Mouse (Mus musculus) intestine, embryonic 15.5 days (tissue): ENCODE data around the gene Grin2b. TPM values are rescaled to one million over a fixed set of nuclear protein-coding genes. Genes with fewer than 3 reads are reported as not detected.

Source experiments
- ATAC-seq: fragments of 200-750 bp; cut with Nextera tagmentation; 2 replicates; pipeline ENCODE4 v1.8.0; 2017; ENCODE audit warnings: moderate TSS enrichment, moderate library complexity
- H3K27ac ChIP-seq: fragments of 300-500 bp; sonication (generic); 2 replicates; pipeline ENCODE4 v1.5.1; 2015; ENCODE audit warnings: mild to moderate bottlenecking, inconsistent platforms
- H3K27me3 ChIP-seq: fragments of 300-500 bp; sonication (generic); replicated peaks from 2 replicates; pipeline ENCODE4 v1.6.1; 2015; ENCODE audit warnings: inconsistent platforms
- H3K36me3 ChIP-seq: fragments of 300-500 bp; sonication (generic); 2 replicates; pipeline ENCODE4 v1.6.1; 2015; ENCODE audit warnings: inconsistent platforms
- H3K4me1 ChIP-seq: fragments of 300-500 bp; sonication (generic); replicated peaks from 2 replicates; pipeline ENCODE4 v1.6.1; 2015; ENCODE audit warnings: inconsistent platforms
- H3K4me2 ChIP-seq: fragments of 300-500 bp; sonication (generic); replicated peaks from 2 replicates; pipeline ENCODE4 v1.6.1; 2015; ENCODE audit warnings: mild to moderate bottlenecking, inconsistent platforms
- H3K4me3 ChIP-seq: fragments of 300-500 bp; sonication (generic); replicated peaks from 2 replicates; pipeline ENCODE4 v1.5.1; 2015; ENCODE audit warnings: inconsistent platforms
- H3K9ac ChIP-seq: fragments of 300-500 bp; sonication (generic); 2 replicates; pipeline ENCODE4 v1.6.1; 2015; ENCODE audit warnings: inconsistent platforms
- H3K9me3 ChIP-seq: fragments of 300-500 bp; sonication (generic); 2 replicates; pipeline ENCODE4 v1.6.1; 2016; ENCODE audit warnings: inconsistent platforms
- WGBS: fragments of 180-500 bp; shearing (Covaris S2); methylation state at CpG from one replicate; pipeline ENCODE4 v1.1.7; 2015; 5-methylcytosine and 5-hydroxymethylcytosine counted together
- polyA plus RNA-seq: library from polyadenylated mRNA; unstranded; fragments of >200 nt; fragmentation: Nextera tagmentation; extraction: Ambion mirVana; gene quantifications from 2 replicates; pipeline ENCODE4 v1.2.1, GENCODE M21; 2015

The Grin2b gene
- polyA plus RNA-seq, 1 experiment from 2014 or later = 0.60 TPM

DNA sequence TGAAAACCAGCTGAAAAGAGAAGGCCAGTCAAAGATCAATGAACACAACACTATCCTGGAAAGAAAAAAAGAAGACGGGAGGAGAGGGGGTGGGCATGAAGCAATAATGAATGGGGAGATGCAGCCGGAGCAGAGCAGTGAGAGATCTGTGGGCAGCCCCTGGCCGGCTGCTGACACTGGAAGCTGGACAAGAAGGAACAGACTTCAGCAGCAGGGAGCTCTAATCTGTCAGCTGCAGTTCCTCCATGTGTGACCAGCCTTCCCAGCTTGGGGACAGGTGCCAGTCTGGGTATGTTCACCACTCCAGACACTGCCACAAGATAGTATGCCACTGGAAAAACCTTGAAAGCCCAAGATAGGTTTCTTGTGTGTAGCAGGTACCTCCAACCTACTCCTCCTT lies 261.2 kb downstream of the Grin2b start:
- no peak for ATAC-seq
- H3K27me3 ChIP-seq = no peaks in the 10 kb centered on the region
- WGBS = 77% methylated on average over 3 of the region's 3 CpGs

DNA sequence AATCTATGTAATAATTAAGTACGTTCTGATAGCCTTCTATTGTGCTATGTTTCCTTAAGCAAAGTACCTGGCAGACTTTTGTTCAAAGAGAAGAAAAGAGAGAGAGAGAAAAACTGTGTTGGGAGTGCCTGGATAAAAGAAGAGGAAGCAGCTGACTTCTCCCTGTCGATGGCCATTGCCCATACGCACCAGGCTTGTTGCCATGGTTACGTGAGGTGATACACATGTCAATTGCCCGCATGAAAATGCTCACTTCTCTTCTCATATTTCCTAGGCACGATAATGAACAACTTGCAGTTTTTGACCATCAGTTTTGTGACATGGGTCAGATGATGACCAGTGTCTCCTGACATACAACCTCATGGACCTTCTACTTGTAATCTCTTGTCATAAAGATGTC lies 262.2 kb downstream of the Grin2b start:
- no peak for ATAC-seq
- Histone ChIP-seq H3K27me3 (no peaks in the 10 kb centered on the region), H3K9ac (no peak overlapping the region), H3K4me2 (no peak overlapping the region), H3K27ac (no peak overlapping the region), H3K4me1 (no peaks in the 10 kb centered on the region), H3K36me3 (no peaks in the 10 kb centered on the region), H3K4me3 (no peak overlapping the region), H3K9me3 (no peaks in the 10 kb centered on the region)
- WGBS = 80% methylated on average over 6 of the region's 6 CpGs

More for the DNA sequence above, 261.2 kb downstream of the Grin2b start:
- no peaks in the 10 kb centered on the region for H3K4me1 ChIP-seq
- no peaks in the 10 kb centered on the region for H3K36me3 ChIP-seq
- no peak overlapping the region for H3K27ac ChIP-seq
- H3K9me3 ChIP-seq = no peaks in the 10 kb centered on the region
- H3K4me2 ChIP-seq = no peak overlapping the region
- H3K4me3 ChIP-seq = no peak overlapping the region
- no peak overlapping the region for H3K9ac ChIP-seq

DNA sequence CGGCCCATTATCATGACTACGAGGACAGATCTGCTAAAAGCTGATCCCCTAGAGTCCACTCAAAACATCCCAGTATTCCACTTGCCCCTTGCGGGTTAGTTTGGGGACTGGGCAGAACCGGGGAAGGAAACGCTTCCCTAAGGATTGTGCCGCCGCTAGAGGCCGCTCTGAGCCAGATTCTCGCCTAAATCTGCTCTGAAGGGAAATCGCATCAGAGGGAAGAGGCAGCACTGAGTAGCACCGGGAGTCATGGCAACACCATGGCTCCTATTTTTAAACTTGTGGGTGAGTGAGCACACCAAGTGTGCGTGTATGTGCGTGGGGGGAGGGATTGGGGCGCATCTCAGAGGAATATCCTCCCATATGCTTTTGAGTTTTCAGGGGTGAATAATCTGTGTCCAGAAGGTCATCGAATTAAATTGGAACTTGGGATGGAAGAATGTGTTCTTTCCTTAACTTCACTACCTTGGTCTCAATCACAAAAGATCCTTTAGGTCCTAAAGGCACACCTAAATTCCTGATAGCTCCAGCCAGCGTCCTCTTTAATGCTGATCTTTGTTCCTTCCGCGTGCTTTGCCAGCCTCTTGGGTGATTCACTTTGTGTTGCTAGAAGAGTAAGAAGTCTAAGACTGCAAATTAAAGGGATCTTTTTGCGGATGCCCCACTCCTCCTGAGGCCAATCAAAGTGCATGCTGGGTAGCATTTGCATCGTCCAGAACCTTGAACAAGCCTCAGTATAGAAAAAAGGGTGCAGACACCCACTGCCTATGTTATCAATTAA lies 265.6 kb downstream of the Grin2b start:
- peak; percentile 55 for ATAC-seq
- H3K9ac ChIP-seq = no peak overlapping the region
- no peaks in the 10 kb centered on the region for H3K36me3 ChIP-seq
- H3K4me2 ChIP-seq = no peak overlapping the region
- H3K9me3 ChIP-seq = no peaks in the 10 kb centered on the region
- no peaks in the 10 kb centered on the region for H3K4me1 ChIP-seq
- H3K27me3 ChIP-seq = no peaks in the 10 kb centered on the region
- H3K4me3 ChIP-seq = no peak overlapping the region
- 24% methylated on average over 20 of the region's 20 CpGs for WGBS
- H3K27ac ChIP-seq = no peak overlapping the region

DNA sequence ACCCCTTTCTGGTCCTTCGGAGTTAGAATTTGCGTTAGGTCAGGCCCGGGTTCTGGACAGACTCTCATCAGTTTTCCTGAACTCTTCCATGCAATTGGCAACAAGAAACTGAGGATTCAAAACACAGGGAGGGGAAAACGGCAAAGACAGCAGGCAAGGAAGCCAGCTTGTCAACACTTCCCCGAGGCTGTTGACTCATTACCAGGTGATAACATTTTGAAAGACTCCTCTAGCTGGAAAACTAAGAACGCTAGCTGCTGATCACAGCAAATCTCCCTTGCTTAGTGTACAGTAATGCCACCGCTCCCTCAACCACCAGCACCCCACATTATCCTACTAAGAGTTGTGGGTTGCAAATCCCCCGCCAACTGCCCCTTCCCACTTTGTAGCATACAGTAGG lies 266.2 kb downstream of the Grin2b start:
- Histone ChIP-seq H3K9ac (no peak overlapping the region), H3K4me3 (no peak overlapping the region), H3K36me3 (no peaks in the 10 kb centered on the region), H3K27ac (no peak overlapping the region), H3K27me3 (no peaks in the 10 kb centered on the region), H3K4me1 (no peaks in the 10 kb centered on the region), H3K4me2 (no peak overlapping the region), H3K9me3 (no peaks in the 10 kb centered on the region)
- WGBS = 71% methylated on average over 8 of the region's 8 CpGs
- no peak for ATAC-seq

DNA sequence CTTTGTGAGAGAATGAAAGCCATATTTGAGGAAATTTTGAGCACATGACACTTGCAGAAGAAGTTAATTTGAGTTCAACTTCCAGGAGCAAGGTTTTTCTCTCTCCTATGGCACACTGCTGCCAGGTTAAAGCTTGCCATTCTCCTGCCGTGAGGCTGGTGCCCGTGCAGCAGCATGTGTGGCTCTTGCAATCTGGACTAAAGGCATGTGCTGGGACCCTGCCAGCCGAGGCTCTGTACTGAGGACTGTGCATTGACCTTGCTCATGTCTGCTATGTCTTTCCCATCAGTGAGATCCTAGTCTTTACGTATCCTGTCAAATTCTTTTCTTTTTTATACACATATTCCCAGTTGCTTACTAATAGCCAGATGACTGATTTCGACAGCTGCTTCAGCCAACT lies 268.9 kb downstream of the Grin2b start:
- H3K4me3 ChIP-seq = no peak overlapping the region
- 68% methylated on average over 5 of the region's 5 CpGs for WGBS
- H3K27ac ChIP-seq = no peak overlapping the region
- H3K36me3 ChIP-seq = no peaks in the 10 kb centered on the region
- H3K4me2 ChIP-seq = no peak overlapping the region
- H3K9me3 ChIP-seq = no peaks in the 10 kb centered on the region
- H3K27me3 ChIP-seq = no peaks in the 10 kb centered on the region
- ATAC-seq = no peak
- H3K9ac ChIP-seq = no peak overlapping the region
- H3K4me1 ChIP-seq = no peaks in the 10 kb centered on the region

DNA sequence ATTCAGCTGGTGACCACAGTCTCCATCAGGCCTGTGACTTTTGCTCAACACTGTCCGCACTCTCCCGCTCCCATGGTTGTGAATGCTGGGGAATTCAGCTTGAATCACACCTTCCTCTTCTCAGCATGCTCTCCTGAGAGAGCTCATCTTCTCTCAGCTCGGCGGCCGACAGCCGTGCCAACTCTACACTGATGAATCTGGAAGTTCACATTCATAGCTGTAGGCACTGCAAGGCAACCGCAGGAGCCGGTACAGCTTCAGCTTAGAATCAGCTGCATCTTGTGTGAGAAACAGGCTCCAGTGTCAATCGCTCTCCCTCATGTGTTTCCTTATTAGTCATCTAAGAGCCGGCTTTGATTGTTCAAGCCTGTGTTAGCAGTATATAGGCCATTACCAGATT lies 272.9 kb downstream of the Grin2b start:
- no peaks in the 10 kb centered on the region for H3K27me3 ChIP-seq
- H3K27ac ChIP-seq = no peak overlapping the region
- no peak overlapping the region for H3K4me2 ChIP-seq
- no peak overlapping the region for H3K9ac ChIP-seq
- H3K9me3 ChIP-seq = no peaks in the 10 kb centered on the region
- H3K4me3 ChIP-seq = no peak overlapping the region
- no peaks in the 10 kb centered on the region for H3K4me1 ChIP-seq
- no peak for ATAC-seq
- WGBS = 90% methylated on average over 10 of the region's 10 CpGs
- H3K36me3 ChIP-seq = no peaks in the 10 kb centered on the region

DNA sequence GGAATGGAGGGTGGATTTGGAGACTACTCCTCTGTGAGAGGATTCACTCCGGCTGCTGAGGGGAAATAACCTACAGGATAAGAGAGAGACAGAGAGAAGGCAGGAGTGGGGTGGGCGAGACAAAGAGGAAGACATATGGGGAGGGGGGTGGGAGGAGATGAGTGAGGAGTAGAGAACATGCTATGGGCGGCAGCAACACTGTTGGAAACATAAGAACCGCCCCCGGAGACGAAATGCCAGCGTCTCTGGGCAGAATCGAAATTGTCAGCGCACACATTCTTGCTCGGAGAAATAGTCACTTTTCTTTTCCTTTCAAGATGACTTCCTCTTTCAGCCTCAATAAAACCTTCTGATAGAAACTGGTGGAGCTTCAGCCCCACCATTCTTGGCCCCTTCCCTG lies 274.1 kb downstream of the Grin2b start:
- H3K4me3 ChIP-seq = no peak overlapping the region
- ATAC-seq = no peak
- H3K27me3 ChIP-seq = no peaks in the 10 kb centered on the region
- H3K4me2 ChIP-seq = no peak overlapping the region
- H3K9me3 ChIP-seq = no peaks in the 10 kb centered on the region
- no peak overlapping the region for H3K9ac ChIP-seq
- no peaks in the 10 kb centered on the region for H3K36me3 ChIP-seq
- 71% methylated on average over 10 of the region's 10 CpGs for whole genome bisulfite sequencing
- H3K27ac ChIP-seq = no peak overlapping the region
- no peaks in the 10 kb centered on the region for H3K4me1 ChIP-seq

DNA sequence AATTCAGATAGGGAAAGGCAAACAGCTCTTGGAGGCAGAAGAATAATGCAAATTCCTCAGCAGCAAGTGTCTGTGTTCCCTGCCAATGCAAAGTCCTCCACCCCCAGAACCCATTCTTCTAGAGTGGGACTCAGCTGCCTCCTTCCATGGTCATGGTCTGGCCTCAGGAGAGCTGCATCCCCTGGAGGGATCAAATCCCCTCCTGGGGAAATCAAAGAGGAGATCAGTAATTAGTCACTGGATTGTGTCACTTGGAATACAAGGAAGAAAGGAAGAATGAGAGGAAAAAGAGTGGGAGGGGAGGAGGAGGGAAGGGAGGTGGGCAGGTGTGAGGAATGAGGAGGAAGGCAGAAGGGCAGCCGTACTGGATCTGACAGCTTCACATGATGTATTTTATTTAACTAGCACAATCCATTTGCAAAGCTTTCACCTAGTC lies 278.5 kb downstream of the Grin2b start:
- H3K4me1 ChIP-seq = no peaks in the 10 kb centered on the region
- 11% methylated on average over 1 of the region's 1 CpGs for WGBS
- no peaks in the 10 kb centered on the region for H3K9me3 ChIP-seq
- H3K9ac ChIP-seq = no peak overlapping the region
- H3K27ac ChIP-seq = no peak overlapping the region
- ATAC-seq = no peak
- H3K4me2 ChIP-seq = no peak overlapping the region
- no peaks in the 10 kb centered on the region for H3K27me3 ChIP-seq
- H3K36me3 ChIP-seq = no peaks in the 10 kb centered on the region
- no peak overlapping the region for H3K4me3 ChIP-seq

DNA sequence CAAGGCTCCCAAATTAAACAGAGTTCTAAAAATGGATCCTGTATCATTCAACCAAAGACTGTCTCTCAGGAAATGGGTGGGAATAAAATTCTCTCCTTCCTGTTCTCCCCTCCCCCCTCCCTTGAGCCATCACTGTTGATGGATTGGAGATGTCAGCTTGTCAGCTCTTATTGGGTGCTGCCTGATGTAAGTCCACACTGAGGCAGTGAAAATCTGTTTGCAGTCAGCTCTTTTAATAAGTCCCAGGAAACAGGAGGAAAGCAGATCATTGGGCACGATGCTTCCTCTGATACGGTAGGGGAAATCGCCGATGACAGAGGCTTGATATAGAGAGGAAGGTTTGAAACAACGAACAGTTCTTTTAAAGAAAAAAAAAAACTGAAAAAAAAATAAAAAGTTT lies 290.7 kb downstream of the Grin2b start:
- WGBS = 78% methylated on average over 5 of the region's 5 CpGs
- ATAC-seq = no peak
- Histone ChIP-seq H3K27ac (no peak overlapping the region), H3K4me2 (no peak overlapping the region), H3K4me1 (no peaks in the 10 kb centered on the region), H3K27me3 (no peaks in the 10 kb centered on the region), H3K9ac (no peak overlapping the region), H3K9me3 (no peaks in the 10 kb centered on the region), H3K4me3 (no peak overlapping the region), H3K36me3 (no peaks in the 10 kb centered on the region)

DNA sequence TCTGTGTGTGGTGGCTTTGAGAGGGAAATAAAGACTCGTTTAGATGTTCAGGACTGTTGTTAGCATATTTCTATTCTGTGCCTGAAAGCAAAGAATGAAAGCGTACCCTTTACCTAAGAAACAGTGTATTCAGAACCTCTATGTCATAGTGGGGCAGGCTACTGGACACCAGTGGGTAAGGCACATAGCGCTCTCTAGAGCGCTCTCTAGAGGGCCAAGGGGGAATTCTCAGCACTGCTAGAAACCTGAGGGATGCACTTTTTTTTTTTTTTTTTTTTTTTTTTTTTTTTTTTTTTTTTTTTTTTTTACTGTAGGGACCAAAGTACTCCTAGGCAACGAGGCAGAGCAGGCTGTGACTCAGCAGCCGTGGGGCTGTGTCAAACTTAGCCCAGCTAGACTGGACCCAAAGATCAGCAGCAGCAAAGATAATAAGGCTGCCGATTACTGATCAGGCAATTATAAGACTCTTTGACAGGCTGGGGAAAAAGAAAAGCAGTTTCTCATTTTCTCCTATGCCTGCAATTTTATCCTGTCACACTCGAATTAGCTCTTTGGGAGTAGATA lies 297.1 kb downstream of the Grin2b start:
- H3K9ac ChIP-seq = no peak overlapping the region
- no peaks in the 10 kb centered on the region for H3K27me3 ChIP-seq
- no peaks in the 10 kb centered on the region for H3K36me3 ChIP-seq
- WGBS = 62% methylated on average over 8 of the region's 8 CpGs
- H3K4me2 ChIP-seq = no peak overlapping the region
- H3K4me3 ChIP-seq = no peak overlapping the region
- no peaks in the 10 kb centered on the region for H3K4me1 ChIP-seq
- no peak overlapping the region for H3K27ac ChIP-seq
- H3K9me3 ChIP-seq = no peaks in the 10 kb centered on the region
- ATAC-seq = peak; percentile 53; the same call in 1 of the 2 replicates

DNA sequence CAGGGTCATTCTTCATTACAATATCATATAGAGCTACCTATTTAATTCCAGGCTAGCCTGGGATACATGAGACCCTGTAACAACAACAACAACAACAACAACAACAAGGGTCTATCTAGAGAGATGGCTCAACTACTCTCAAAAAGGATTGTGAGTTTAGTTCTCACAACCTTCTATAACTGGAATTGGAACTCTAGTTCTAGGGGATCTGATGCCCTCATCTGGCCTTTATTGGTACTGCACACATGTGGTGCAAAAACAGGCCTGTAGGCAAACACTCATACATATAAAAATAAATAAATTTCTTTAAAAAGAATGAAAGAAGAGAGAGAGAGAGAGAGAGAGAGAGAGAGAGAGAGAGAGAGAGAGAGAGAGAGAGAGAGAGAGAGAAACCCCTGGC lies 298.7 kb downstream of the Grin2b start:
- no peaks in the 10 kb centered on the region for H3K4me1 ChIP-seq
- H3K36me3 ChIP-seq = no peaks in the 10 kb centered on the region
- no peak overlapping the region for H3K9ac ChIP-seq
- no peak for ATAC-seq
- no peak overlapping the region for H3K4me3 ChIP-seq
- no peak overlapping the region for H3K27ac ChIP-seq
- no peaks in the 10 kb centered on the region for H3K9me3 ChIP-seq
- no peaks in the 10 kb centered on the region for H3K27me3 ChIP-seq
- no peak overlapping the region for H3K4me2 ChIP-seq

DNA sequence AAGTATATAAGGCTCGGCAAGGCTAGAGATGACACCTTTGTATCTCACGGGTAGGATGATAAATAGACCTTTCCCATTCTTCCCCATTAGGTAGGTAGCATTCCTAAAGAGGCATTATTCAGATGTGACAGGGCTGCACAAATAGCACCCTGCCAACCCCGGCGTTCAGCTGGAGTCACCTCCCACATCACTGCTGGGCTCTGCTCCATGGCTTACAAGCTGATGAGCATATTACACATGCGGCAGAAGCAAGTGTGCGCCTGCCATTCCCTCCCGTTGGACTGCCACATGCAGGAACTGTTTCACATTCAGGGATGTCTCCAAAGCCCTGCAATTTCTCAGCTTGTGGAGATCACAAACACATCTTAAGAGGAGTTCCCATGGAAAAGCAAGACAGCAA lies 307.5 kb downstream of the Grin2b start:
- H3K27me3 ChIP-seq = no peaks in the 10 kb centered on the region
- no peaks in the 10 kb centered on the region for H3K9me3 ChIP-seq
- 61% methylated on average over 7 of the region's 7 CpGs for WGBS
- H3K27ac ChIP-seq = no peak overlapping the region
- H3K4me3 ChIP-seq = no peak overlapping the region
- H3K4me2 ChIP-seq = no peak overlapping the region
- no peaks in the 10 kb centered on the region for H3K36me3 ChIP-seq
- no peak overlapping the region for H3K9ac ChIP-seq
- no peaks in the 10 kb centered on the region for H3K4me1 ChIP-seq
- ATAC-seq = no peak

DNA sequence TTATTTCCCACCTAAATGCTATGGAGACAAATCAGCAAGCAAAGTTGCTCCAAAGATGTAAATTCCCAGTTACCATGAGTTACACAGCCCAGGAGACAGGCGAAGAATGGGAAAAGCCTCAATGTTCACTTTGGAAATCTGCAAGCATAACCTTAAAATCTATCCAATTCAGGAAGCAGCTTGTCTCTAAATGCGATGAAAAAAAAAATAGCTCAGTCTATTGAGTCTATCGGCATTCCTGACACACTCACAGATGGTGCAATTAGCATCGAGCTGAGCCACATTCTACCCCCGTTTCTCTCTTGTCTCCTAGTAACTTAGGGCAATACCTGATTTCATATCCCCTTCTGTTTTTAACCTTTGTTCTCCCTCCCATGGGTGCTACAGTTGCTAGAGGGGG lies 309.3 kb downstream of the Grin2b start:
- no peak overlapping the region for H3K4me3 ChIP-seq
- H3K27ac ChIP-seq = no peak overlapping the region
- no peak overlapping the region for H3K4me2 ChIP-seq
- H3K36me3 ChIP-seq = no peaks in the 10 kb centered on the region
- H3K9ac ChIP-seq = no peak overlapping the region
- H3K9me3 ChIP-seq = no peaks in the 10 kb centered on the region
- 77% methylated on average over 5 of the region's 5 CpGs for WGBS
- no peaks in the 10 kb centered on the region for H3K27me3 ChIP-seq
- H3K4me1 ChIP-seq = no peaks in the 10 kb centered on the region
- no peak for ATAC-seq
